Mouse (Mus musculus) stomach, embryonic 14.5 days (tissue): ENCODE results near the gene Nap1l5. TPM values are rescaled to one million over a fixed set of nuclear protein-coding genes. Genes with fewer than 3 reads are reported as not detected.

Experiments
- ATAC-seq: fragments of 200-750 bp; cut with Nextera tagmentation; 2 replicates; pipeline ENCODE4 v1.8.0; 2017; ENCODE audit warnings: low read depth, moderate TSS enrichment; ENCODE audit not compliant: insufficient number of reproducible peaks, insufficient read depth, low FRiP score
- H3K27ac ChIP-seq: fragments of 300-500 bp; sonication (generic); 2 replicates; pipeline ENCODE4 v1.5.1; 2014; ENCODE audit warnings: mild to moderate bottlenecking, low read length, moderate library complexity, mixed read lengths
- H3K27me3 ChIP-seq: fragments of 300-500 bp; sonication (generic); 2 replicates; pipeline ENCODE4 v1.6.1; 2014; ENCODE audit warnings: low read length, control low read depth, mixed read lengths; ENCODE audit not compliant: control insufficient read depth, insufficient read depth
- H3K36me3 ChIP-seq: fragments of 300-500 bp; sonication (generic); 2 replicates; pipeline ENCODE4 v1.6.1; 2014; ENCODE audit warnings: mild to moderate bottlenecking, control low read depth, low read length, moderate library complexity, mixed read lengths; ENCODE audit not compliant: control insufficient read depth, insufficient read depth
- H3K4me1 ChIP-seq: fragments of 300-500 bp; sonication (generic); 2 replicates; pipeline ENCODE4 v1.6.1; 2014; ENCODE audit warnings: low read length, control low read depth, mixed read lengths; ENCODE audit not compliant: control insufficient read depth, insufficient read depth
- H3K4me2 ChIP-seq: fragments of 300-500 bp; sonication (generic); replicated peaks from 2 replicates; pipeline ENCODE4 v1.6.1; 2014; ENCODE audit warnings: low read depth, low read length, control low read depth
- H3K4me3 ChIP-seq: fragments of 300-500 bp; sonication (generic); 2 replicates; pipeline ENCODE4 v1.5.1; 2014; ENCODE audit warnings: low read depth, low read length, control low read depth
- H3K9ac ChIP-seq: fragments of 300-500 bp; sonication (generic); replicated peaks from 2 replicates; pipeline ENCODE4 v1.6.1; 2014; ENCODE audit warnings: low read depth, mild to moderate bottlenecking, control low read depth, low read length, moderate library complexity, mixed read lengths
- H3K9me3 ChIP-seq: fragments of 300-500 bp; sonication (generic); 2 replicates; pipeline ENCODE4 v1.6.1; 2016; ENCODE audit warnings: low read depth, low read length, control low read depth; ENCODE audit not compliant: control insufficient read depth
- WGBS: fragments of 180-500 bp; shearing (Covaris S2); extraction: QIAGEN DNeasy Blood & Tissue Kit; methylation state at CpG from one replicate; pipeline ENCODE4 v1.1.7; 2014; 5-methylcytosine and 5-hydroxymethylcytosine counted together
- polyA plus RNA-seq: library from polyadenylated mRNA; unstranded; fragments of >200 nt; fragmentation: Nextera tagmentation; extraction: Ambion mirVana; gene quantifications from 2 replicates; pipeline ENCODE4 v1.2.1, GENCODE M21; 2014

Gene Nap1l5
- polyA plus RNA-seq, 1 experiment from 2014 or later, result 8.4 TPM

DNA sequence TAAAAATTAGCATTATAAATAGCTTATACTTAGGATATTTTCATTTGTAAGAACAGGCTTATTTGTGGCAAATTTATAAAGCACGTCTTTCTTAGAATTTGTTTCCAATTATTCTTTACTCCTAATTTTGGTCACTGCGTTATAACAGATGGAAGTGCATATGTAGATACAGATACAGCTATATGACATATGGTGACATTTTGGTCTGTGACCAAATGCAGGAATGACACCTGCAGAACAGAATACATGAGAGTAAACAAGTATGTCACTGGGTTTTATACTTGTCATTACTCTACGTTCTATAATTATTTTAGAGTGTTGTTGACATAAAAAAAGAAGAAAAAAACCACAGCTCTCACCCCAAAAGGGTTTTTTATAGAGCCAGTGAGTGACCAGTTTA, 7.8 kb downstream of the Nap1l5 start:
- Histone ChIP-seq H3K9me3 (no peaks in the 10 kb centered on the region), H3K27ac (no peak overlapping the region), H3K4me1 (0 out of 2 replicates have a peak, but pooled peaks cover 3% of the 10 kb centered on the region), H3K4me3 (no peak overlapping the region), H3K4me2 (no peak overlapping the region), H3K27me3 (no peaks in the 10 kb centered on the region), H3K36me3 (no peaks in the 10 kb centered on the region), H3K9ac (no peak overlapping the region)
- 84% methylated on average over 3 of the region's 3 CpGs for WGBS
- ATAC-seq, result no peak

DNA sequence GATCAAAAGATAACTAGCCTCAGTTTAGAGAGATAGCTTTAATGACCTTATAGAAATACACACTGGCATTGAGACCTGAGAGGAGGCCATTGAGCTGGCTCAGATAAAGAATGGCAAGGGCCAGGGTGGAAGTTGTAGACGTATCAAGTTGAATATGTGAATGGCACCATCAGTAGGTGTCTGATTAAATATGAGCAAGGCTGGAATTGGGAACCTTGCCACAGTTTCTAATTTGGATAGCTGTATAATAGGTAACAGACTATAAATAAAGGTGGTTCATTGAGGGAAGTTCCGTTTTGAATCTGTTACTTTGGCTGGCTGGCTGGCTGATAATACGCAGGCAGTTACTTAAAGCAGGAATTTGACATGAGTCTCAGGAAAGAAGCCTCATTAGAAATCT, 10.2 kb downstream of the Nap1l5 start:
- Histone ChIP-seq H3K4me1 (no peaks in the 10 kb centered on the region), H3K9ac (no peak overlapping the region), H3K27me3 (no peaks in the 10 kb centered on the region), H3K4me3 (no peak overlapping the region), H3K27ac (no peak overlapping the region), H3K9me3 (no peaks in the 10 kb centered on the region), H3K4me2 (no peak overlapping the region), H3K36me3 (no peaks in the 10 kb centered on the region)
- ATAC-seq, result no peak
- 83% methylated on average over 3 of the region's 3 CpGs for WGBS

GRCm38 (mm10) chr6:58894994-58895393, 11.9 kb downstream of the Nap1l5 start:
- no peaks in the 10 kb centered on the region for H3K4me1 ChIP-seq
- H3K4me3 ChIP-seq, result no peak overlapping the region
- no peaks in the 10 kb centered on the region for H3K36me3 ChIP-seq
- no peak overlapping the region for H3K27ac ChIP-seq
- ATAC-seq, result no peak
- H3K27me3 ChIP-seq, result no peaks in the 10 kb centered on the region
- no peak overlapping the region for H3K9ac ChIP-seq
- H3K9me3 ChIP-seq, result no peaks in the 10 kb centered on the region
- no peak overlapping the region for H3K4me2 ChIP-seq
- 79% methylated on average over 4 of the region's 4 CpGs for WGBS

DNA sequence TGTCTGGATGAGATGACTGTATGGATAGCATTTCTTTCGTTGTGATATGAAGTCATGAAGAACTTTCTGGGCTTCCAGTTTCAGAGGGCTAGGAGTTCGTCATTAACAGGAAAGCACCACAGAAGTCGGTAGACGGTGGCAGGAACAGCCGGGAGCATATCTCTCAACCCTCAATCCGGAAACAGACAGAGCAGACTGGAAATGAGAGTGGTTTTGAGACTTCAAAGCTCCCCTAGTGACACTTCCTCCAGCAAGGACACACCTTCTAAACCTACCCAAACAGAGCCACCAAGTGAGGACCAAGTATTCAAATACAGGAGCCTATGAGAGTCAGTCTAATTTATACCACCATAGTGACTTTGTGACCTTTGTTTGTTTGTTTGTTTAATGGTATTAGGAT, 13.6 kb downstream of the Nap1l5 start:
- Histone ChIP-seq H3K4me3 (no peak overlapping the region), H3K9ac (no peak overlapping the region), H3K9me3 (no peaks in the 10 kb centered on the region), H3K27ac (no peak overlapping the region), H3K4me1 (no peaks in the 10 kb centered on the region), H3K4me2 (no peak overlapping the region), H3K27me3 (no peaks in the 10 kb centered on the region), H3K36me3 (no peaks in the 10 kb centered on the region)
- ATAC-seq, result no peak
- 85% methylated on average over 6 of the region's 6 CpGs for WGBS

GRCm38 (mm10) chr6:58889917-58890316, 17.0 kb downstream of the Nap1l5 start:
- Histone ChIP-seq H3K27me3 (no peaks in the 10 kb centered on the region), H3K9ac (no peak overlapping the region), H3K27ac (no peak overlapping the region), H3K4me2 (no peak overlapping the region), H3K36me3 (no peaks in the 10 kb centered on the region; the same call in 1 of the 2 replicates), H3K4me3 (no peak overlapping the region), H3K9me3 (no peaks in the 10 kb centered on the region), H3K4me1 (no peaks in the 10 kb centered on the region)
- WGBS, result 89% methylated on average over 3 of the region's 3 CpGs
- no peak for ATAC-seq

- no peaks in the 10 kb centered on the region for H3K36me3 ChIP-seq
- no peak overlapping the region for H3K9ac ChIP-seq
- no peaks in the 10 kb centered on the region for H3K27me3 ChIP-seq
- H3K27ac ChIP-seq, result no peak overlapping the region
- 85% methylated on average over 6 of the region's 6 CpGs for WGBS
- no peak overlapping the region for H3K4me3 ChIP-seq
- H3K9me3 ChIP-seq, result no peaks in the 10 kb centered on the region
- no peaks in the 10 kb centered on the region for H3K4me1 ChIP-seq
- no peak for ATAC-seq
- H3K4me2 ChIP-seq, result no peak overlapping the region
Measured at GRCm38 (mm10) chr6:58882271-58882670, 24.6 kb downstream of the Nap1l5 start.

DNA sequence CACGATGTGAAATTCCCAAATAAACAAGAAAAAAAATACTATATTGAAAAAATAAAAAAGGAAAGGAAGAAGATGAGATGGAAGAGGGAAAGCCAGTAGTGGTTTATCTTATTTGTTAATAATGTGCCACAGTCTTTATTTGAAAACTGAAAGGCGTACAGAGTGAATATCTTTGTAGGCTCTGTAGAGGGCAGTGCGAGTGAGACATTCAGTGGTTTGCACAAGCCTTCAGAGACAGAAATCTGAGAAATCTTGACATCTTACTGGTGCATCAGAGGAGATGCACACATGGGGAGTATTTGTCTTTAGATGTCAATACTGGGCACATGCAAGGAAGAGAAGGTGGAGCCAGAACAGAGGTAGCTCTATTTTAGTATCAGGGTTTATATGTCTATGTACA, 25.5 kb downstream of the Nap1l5 start:
- Histone ChIP-seq H3K9me3 (no peaks in the 10 kb centered on the region), H3K27ac (no peak overlapping the region), H3K9ac (no peak overlapping the region), H3K4me2 (no peak overlapping the region), H3K4me3 (no peak overlapping the region), H3K27me3 (no peaks in the 10 kb centered on the region), H3K4me1 (no peaks in the 10 kb centered on the region), H3K36me3 (no peaks in the 10 kb centered on the region)
- WGBS, result 88% methylated on average over 3 of the region's 3 CpGs
- no peak for ATAC-seq

GRCm38 (mm10) chr6:58880861-58881260, 26.0 kb downstream of the Nap1l5 start:
- ATAC-seq, result no peak
- Histone ChIP-seq H3K4me3 (no peak overlapping the region), H3K27me3 (no peaks in the 10 kb centered on the region), H3K9me3 (no peaks in the 10 kb centered on the region), H3K27ac (no peak overlapping the region), H3K9ac (no peak overlapping the region), H3K36me3 (no peaks in the 10 kb centered on the region), H3K4me1 (no peaks in the 10 kb centered on the region), H3K4me2 (no peak overlapping the region)
- 85% methylated on average over 5 of the region's 5 CpGs for WGBS

- Histone ChIP-seq H3K4me3 (no peak overlapping the region), H3K4me1 (no peaks in the 10 kb centered on the region), H3K4me2 (no peak overlapping the region), H3K9me3 (no peaks in the 10 kb centered on the region), H3K36me3 (0 out of 2 replicates have a peak, but pooled peaks cover under 1% of the 10 kb centered on the region), H3K9ac (no peak overlapping the region), H3K27ac (no peak overlapping the region), H3K27me3 (no peaks in the 10 kb centered on the region)
- 88% methylated on average over 9 of the region's 9 CpGs for WGBS
- peak; percentile 18; the same call in 1 of the 2 replicates for ATAC-seq
Measured at GRCm38 (mm10) chr6:58879987-58880386, 26.9 kb downstream of the Nap1l5 start.
